Mouse (Mus musculus): ENCODE measurements at regions not wholly inside any gene's neighbourhood (a gene's known extent, or its start where the extent isn't known, plus 50 kb on each side); places are given as distances from the start of the nearest gene placed in this dataset.

- no peak for DNase-seq
Measured at GRCm38 (mm10) chr6:147686927-147687326, 211.3 kb downstream of the Ccdc91 start.

DNA sequence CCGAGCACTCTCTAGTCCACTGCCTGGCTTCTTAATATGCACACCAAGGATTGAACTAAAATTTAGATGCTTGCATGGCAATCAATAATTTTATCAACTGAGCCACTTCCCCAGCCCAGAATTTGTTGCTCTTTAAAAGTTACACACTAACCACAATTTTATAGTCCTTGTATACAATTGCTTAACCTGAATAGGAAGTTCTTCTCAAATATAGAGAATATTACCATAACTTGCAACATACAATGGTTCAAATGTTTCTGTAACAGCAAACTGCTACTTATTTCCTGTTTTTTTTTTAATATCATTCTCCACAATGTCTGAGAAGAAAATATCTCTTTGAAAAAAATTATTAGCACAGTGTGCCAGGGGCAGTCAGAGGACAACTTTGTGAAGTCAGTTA is 222.6 kb downstream of the Ccdc91 start:
- DNase-seq: no peak

DNA sequence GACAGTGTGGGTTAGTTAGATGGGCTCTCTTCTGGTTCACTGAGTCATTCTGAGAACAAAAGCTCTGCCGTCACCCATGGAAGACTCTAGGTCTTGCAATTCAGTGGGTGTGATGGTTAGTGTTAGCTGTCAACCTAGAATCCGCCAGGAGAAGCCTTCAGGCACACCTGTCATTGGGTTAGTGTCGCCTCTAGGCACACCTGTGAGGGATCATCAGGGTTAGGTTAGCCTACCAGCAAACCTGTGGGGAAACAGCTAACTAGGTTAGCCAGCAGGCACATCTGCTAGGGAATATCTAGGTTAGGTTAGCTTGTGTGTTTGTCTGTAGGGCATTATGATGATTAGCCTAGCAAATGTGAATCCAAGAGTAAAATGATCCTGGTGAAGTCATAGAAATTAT is 223.8 kb downstream of the Ccdc91 start:
- DNase-seq: no peak

GRCm38 (mm10) chr6:147700629-147701028 is 225.0 kb downstream of the Ccdc91 start:
- no peak for DNase-seq

DNA sequence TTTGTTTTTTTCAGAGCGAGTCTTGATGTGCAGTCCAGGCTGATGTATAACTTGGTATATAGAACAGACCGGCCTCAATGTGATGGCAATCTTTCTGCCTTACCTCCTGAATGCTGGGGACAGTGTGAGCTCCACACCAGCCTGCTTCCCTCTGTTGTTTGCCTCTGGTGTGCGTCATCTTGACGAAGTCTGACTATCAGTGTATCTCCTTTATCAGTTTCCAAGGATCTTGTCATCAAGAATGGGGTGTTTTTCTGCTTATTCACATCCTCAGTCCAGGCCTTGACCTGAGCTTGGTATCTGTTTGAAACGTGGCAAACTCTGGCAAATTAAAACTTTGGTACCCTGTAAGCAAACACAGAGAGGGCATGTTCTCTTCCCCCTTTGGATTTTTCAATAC is 226.3 kb downstream of the Ccdc91 start:
- no peak for DNase-seq

DNA sequence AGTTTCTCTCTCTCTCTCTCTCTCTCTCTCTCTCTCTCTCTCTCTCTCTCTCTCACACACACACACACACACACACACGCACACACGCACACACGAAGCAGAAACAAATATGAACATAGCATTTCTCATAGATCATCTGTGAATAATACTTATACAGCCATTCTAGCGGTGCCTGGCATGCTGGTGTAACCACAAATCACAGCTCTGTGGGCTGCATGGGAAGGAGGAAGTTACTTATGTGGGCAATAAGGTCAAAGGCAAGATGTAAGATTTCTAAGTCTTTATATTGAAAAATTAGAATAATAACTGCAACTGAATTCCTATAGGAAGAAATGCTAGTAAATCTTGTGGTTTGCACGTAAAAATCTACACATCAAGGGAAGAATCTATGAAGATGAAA is 228.7 kb downstream of the Ccdc91 start:
- no peak for DNase-seq

DNA sequence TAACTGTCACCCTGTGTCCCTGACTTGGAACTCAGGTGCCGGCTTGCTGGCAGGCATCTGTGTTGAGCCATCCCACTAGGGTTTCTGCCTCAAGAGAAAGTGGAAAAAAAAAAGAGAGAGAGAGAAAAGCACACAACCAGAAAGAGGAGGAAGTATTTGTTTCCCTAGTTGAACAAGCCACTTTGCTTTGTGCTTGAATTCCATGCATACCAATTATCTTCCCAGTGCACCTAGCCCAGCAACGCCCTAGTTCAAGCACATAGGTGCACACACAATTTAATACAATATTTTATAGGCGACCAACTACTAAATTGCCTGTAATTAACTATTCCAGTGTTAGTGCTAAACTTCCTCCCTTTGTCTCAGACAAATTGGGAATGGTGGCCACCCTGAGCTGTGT is 230.3 kb downstream of the Ccdc91 start:
- no peak for DNase-seq

DNA sequence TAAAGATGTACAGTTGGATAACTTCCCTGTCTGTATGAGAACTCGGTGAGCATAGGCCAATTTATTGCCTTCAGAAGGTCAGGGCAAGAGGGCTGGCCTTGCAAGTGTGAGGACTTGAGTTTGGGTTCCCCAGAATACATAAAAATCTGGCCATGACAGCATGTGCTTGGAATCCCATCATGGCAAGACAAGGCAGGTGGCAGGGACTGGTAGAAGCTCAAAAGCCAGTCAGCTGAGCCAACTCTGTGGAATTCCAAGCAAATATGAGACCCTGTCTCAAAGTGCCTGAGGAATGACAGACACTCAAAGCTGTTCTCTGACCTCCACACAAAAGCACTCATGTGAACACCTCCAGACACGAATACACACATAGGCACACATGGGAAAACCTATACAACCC is 231.1 kb downstream of the Ccdc91 start:
- no peak for DNase-seq

DNA sequence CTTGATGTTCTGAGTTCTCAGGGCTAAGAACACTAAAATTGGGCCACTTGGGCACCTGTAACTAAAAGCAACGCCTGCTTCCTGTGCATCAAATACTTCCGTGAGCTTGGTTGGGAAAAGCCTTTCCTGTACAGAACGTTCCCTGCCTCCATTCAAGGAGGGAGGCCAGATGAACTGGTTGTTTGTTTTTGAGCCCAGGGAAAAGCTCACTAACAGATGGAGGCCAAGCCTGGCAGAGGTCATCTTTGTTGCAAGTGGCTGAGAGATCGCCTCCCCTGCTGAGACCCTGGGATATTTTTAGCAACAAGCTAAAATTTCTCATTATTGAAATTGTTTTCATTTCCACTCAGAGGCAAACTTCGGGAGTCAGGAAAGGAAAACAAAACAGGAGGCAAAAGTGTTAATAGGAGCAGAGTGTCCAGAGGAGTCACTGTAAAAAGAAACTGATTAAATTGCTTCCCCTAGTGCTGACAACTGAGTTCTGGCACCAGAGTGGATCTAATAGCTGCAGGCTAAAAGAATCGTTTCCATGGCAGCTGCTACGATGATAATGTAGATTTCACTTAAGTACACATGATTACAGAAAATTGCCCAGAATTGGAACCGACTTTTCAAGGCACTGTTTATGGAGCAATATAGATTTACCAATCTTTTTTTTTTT is 242.6 kb downstream of the Ccdc91 start:
- DNase-seq: peak; percentile 90

DNA sequence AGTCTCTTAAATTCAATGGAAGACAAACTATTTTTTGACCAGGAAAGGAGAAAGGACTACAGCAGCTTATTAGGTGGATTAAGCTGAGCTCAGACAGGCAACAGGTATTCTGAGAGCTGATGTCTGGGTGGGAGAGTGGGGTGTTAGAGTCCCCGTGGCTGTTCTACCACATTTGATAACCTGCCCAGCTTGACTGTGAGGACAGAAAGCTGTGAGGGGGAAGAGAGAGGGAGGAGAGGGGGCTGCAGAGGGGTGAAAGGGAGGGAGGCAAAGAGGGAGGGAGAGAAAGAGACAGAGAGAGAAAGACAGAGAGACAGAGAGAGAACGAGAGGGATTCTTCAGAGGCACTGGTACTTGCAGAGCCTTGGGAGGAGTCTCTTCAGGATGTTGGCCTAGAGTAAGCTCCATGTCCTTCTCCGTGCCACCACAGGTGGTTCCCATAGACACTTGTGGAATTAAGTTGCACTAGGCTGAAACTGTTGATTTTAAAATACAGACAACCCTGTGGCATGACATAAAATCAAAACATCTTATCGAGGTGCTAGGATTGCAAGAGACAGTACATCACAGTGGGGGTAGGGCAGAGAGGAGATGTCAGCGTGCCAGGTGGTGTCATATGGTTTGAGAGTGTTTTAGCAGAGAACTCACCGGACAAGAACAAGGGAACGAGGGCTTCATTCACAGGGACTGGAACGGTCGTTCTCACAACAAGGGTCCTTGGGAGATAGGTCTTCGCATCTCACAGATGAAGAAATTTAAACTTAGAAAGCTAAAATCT is 243.3 kb downstream of the Ccdc91 start:
- peak; percentile 49 to 60 for DNase-seq

DNA sequence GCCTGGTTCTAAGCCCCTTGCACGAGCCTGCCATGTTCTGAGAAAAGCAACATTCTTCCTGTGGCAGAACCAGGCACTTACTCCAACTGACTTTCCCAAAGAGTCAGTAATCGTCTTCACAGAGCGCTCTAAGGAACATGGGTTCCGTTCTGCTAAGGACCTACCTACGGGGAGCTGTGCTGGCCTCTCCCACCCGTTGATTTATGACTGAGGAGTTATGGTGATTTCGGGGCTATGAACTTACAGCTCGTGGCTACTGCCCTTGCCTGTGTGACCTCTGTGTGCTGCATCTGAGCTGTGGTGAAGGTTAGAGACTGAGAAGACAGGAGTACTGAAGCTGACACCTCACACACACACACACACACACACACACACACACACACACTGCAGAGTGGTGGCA is 243.9 kb downstream of the Ccdc91 start:
- DNase-seq: no peak

GRCm38 (mm10) chr6:147723336-147723735 is 247.7 kb downstream of the Ccdc91 start:
- peak; percentile 41 to 63 for DNase-seq

- no peak for DNase-seq
Measured at GRCm38 (mm10) chr6:147726987-147727386, 251.4 kb downstream of the Ccdc91 start.

- no peak for DNase-seq
Measured at GRCm38 (mm10) chr6:147727644-147728533, 252.3 kb downstream of the Ccdc91 start.

DNA sequence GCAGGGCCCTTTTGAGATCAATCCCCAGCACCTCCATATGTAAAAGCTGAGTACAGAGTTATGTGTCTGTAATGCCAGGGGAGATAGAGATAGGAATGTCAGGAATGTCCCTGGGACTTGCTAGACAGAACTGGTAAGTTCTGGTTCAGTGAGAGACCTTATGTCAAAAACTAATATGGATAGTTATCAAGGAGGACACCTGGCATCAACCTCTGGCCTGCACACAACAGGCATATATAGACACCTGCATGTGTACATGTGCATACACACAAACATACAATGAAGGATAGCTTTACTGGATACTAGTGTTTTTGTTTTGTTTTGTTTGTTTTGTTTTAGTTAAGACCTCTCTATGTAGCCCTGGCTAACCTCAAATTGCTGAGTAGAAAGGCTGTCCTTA is 254.1 kb downstream of the Ccdc91 start:
- DNase-seq: no peak

- DNase-seq: peak; percentile 30 to 36
Measured at GRCm38 (mm10) chr6:147738621-147739325, 263.1 kb downstream of the Ccdc91 start.

DNA sequence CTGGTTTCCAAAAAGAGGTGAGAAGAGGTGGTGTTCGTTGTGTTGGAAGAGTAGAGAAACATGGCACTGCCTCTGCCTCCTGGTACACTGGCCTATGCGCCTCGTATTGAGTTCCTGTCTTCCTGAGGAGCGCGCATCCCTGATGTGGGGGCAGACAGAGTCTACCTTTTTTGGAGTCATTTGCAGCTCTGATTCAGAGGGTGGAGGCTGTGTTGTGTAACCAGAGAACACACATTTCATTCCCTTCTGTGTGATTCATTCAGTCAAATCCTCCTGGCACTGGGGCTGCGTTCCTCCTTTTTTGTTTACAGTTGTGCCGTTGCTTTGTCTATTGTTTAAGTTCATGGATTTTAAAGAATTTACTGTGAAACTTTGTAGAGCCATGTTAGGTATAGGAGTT is 265.8 kb downstream of the Ccdc91 start:
- DNase-seq: no peak

DNA sequence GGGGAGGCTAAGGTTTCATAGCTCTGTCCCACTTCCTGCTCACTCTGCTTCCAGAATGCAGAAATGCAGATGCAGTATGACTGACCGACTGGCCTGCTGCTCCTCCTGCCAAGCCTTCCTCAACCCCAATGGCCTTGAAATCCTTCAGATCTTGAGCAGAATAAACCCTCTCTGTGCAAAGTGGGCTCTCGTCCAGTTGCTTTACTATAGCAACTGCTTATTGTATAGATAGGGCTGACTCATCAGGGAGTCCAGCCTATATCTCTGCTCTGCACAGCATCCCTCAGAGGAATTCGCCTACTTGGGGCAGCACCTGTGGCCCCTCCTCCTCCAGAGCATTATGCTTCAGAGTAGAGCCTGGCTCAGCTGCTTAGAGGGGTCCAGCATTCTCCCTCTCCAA is 268.5 kb downstream of the Ccdc91 start:
- no peak for DNase-seq

GRCm38 (mm10) chr6:147745690-147746089 is 270.1 kb downstream of the Ccdc91 start:
- no peak for DNase-seq

GRCm38 (mm10) chr6:147747945-147748344 is 272.3 kb downstream of the Ccdc91 start:
- DNase-seq: no peak

DNA sequence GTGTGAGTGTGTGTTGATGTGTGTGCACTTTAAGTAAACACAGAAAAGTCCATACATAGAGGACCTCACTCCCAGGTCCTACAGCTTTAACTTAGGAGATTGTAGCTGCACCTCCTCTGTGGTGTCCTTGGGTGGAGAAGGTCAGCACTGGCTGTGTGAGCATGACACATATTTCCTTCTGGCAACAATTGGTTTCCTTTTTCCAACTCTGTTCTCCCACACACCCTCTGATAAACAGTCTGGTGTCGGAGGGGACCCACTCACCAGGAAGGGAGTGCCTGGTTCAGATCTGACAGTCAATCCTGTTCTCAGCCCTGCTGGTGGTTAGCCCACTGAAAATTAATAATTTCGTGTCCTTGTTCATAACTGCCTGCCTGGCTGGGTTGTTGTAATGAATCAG is 276.7 kb downstream of the Ccdc91 start:
- DNase-seq: no peak

DNA sequence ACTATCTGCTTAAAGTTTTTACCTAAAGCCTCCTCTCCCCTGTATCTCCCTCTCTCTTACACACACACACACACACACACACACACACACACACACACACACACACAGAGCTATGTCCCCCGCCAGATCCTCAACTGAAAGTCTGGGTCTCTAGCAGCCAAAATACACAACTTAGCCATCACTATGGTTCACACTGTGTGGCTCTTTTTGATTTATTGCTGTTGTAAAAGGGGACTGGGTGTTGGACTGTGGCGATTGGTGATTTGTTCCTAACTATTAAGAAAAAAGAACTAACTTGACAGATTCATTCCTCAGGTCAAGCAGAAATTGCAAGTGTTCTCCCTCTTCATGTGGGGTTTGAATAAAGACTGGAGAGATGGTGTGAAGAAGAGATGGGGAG is 278.2 kb downstream of the Ccdc91 start:
- DNase-seq: no peak
